Mouse (Mus musculus) heart, postnatal 0 days (tissue): ENCODE measurements around the gene Hapln3. TPM values are rescaled to one million over a fixed set of nuclear protein-coding genes. Genes with fewer than 3 reads are reported as not detected.

ENCODE experiments used
- ATAC-seq: fragments of 200-750 bp; cut with Nextera tagmentation; 2 replicates; pipeline ENCODE4 v1.8.0; 2017; ENCODE audit warnings: low read depth, moderate number of reproducible peaks, moderate library complexity; ENCODE audit not compliant: insufficient read depth
- DNase-seq: peaks from one replicate; pipeline ENCODE4 v3.0.0-alpha.2; 2016; ENCODE audit warnings: low spot score
- H3K27ac ChIP-seq: fragments of 300-500 bp; sonication (generic); 2 replicates; pipeline ENCODE4 v1.5.1; 2014; ENCODE audit warnings: low read depth, mild to moderate bottlenecking
- H3K27me3 ChIP-seq: fragments of 300-500 bp; sonication (generic); 2 replicates; pipeline ENCODE4 v1.6.1; 2014; ENCODE audit warnings: low read length, mixed read lengths; ENCODE audit not compliant: control insufficient read depth, insufficient read depth
- H3K36me3 ChIP-seq: fragments of 300-500 bp; sonication (generic); replicated peaks from 2 replicates; pipeline ENCODE4 v1.6.1; 2014; ENCODE audit warnings: low read length, mixed read lengths; ENCODE audit not compliant: control insufficient read depth, insufficient read depth
- H3K4me1 ChIP-seq: fragments of 300-500 bp; sonication (generic); 2 replicates; pipeline ENCODE4 v1.6.1; 2014; ENCODE audit warnings: antibody characterized with exemption; ENCODE audit not compliant: control insufficient read depth, insufficient read depth
- H3K4me2 ChIP-seq: fragments of 300-500 bp; sonication (generic); 2 replicates; pipeline ENCODE4 v1.6.1; 2014; ENCODE audit warnings: low read depth, mild to moderate bottlenecking, low read length, moderate library complexity
- H3K4me3 ChIP-seq: fragments of 300-500 bp; sonication (generic); 2 replicates; pipeline ENCODE4 v1.5.1; 2014; ENCODE audit warnings: low read depth, low read length
- H3K9ac ChIP-seq: fragments of 300-500 bp; sonication (generic); replicated peaks from 2 replicates; pipeline ENCODE4 v1.6.1; 2014; ENCODE audit warnings: low read depth, low read length, mixed read lengths
- H3K9me3 ChIP-seq: fragments of 300-500 bp; sonication (generic); replicated peaks from 2 replicates; pipeline ENCODE4 v1.6.1; 2016; ENCODE audit warnings: low read length; ENCODE audit not compliant: control insufficient read depth
- CTCF ChIP-seq: IDR thresholded peaks from 2 replicates; pipeline ENCODE4 v1.5.1; 2016; ENCODE audit warnings: antibody characterized with exemption, control low read depth, low read depth
- EP300 ChIP-seq: IDR thresholded peaks from 2 replicates; pipeline ENCODE4 v1.6.1; 2016; ENCODE audit warnings: antibody characterized with exemption, low read depth
- WGBS: fragments of 180-500 bp; shearing (Covaris S2); extraction: QIAGEN DNeasy Blood & Tissue Kit; methylation state at CpG from one replicate; pipeline ENCODE4 v1.1.7; 2014; 5-methylcytosine and 5-hydroxymethylcytosine counted together
- polyA plus RNA-seq: library from polyadenylated mRNA; unstranded; fragments of >200 nt; fragmentation: Nextera tagmentation; extraction: Ambion mirVana; gene quantifications from 2 replicates; pipeline ENCODE4 v1.2.1, GENCODE M21; 2015
- total RNA-seq: library from RNA; depleted of rRNA; stranded (reverse); fragments of >200 nt; gene quantifications from 2 replicates; pipeline ENCODE4 v1.2.3, GENCODE M21; 2014; ENCODE audit warnings: low replicate concordance; rRNA removed

Gene Hapln3
- 2.0 TPM in 1 of 2 replicates, not detected in the other for total RNA-seq
- polyA plus RNA-seq: 0.40 and 0.55 TPM in 2 replicates

DNA sequence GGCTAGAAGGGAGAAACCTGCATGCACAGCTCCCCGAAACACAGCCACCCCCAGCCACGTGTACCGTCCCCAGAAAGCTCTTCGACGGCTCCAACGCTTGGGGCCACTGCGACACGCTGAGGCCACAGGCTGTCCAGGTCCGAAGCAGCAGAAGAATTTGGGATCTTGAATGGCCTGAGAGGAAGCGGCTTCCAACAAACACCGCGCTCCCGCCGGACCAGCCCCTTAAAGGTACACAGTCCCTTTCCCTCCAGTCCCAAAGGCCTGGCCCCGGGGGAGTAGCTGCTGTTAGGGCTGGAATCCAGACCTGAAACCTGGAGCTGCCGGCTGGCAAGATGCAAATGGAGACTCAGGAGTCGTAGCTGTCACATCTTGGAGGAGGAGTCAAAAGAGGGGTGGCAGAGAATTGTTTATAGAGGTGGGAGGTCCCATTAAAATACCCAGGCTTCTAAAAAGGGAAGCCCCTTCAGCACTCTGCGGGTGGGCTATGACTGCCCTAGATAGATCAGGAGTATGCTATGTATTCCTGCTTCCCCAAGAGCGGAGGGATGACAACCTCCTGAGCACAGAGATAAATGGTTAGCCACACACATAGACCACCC, at the start of gene Hapln3:
Gene Hapln3, minus strand, starts transcription at position 176 of the 602 bp plus-strand sequence.
- WGBS: 4% methylated on average over 19 of the region's 19 CpGs
- Histone ChIP-seq H3K9me3 (no peaks in the 10 kb centered on the region), H3K4me1 (peaks cover 18% of the 10 kb centered on the region), H3K36me3 (peaks cover 28% of the 10 kb centered on the region), H3K27me3 (peaks cover 7% of the 10 kb centered on the region; the same call in 1 of the 2 replicates), H3K4me2 (peak within 1 kb of the TSS; percentile 47), H3K27ac (no peak within 1 kb of the TSS), H3K4me3 (peak within 1 kb of the TSS; percentile 7; the same call in 1 of the 2 replicates), H3K9ac (no peak within 1 kb of the TSS)
- DNase-seq (no peak), ATAC-seq (no peak; the same call in 1 of the 2 replicates)
- TF ChIP-seq EP300 (no peak), CTCF (no peak)

GRCm38 (mm10) chr7:79173800-79174199, 43.0 kb upstream of the Hapln3 start:
- no peaks in the 10 kb centered on the region; the same call in 1 of the 2 replicates for H3K4me1 ChIP-seq
- no peaks in the 10 kb centered on the region for H3K27me3 ChIP-seq
- WGBS: 47% methylated on average over 3 of the region's 3 CpGs
- DNase-seq (no peak), ATAC-seq (no peak)
- TF ChIP-seq CTCF (no peak), EP300 (no peak)
- H3K9ac ChIP-seq: no peak overlapping the region
- H3K36me3 ChIP-seq: no peaks in the 10 kb centered on the region
- no peak overlapping the region for H3K4me3 ChIP-seq
- no peak overlapping the region for H3K4me2 ChIP-seq
- no peaks in the 10 kb centered on the region for H3K9me3 ChIP-seq
- no peak overlapping the region for H3K27ac ChIP-seq

DNA sequence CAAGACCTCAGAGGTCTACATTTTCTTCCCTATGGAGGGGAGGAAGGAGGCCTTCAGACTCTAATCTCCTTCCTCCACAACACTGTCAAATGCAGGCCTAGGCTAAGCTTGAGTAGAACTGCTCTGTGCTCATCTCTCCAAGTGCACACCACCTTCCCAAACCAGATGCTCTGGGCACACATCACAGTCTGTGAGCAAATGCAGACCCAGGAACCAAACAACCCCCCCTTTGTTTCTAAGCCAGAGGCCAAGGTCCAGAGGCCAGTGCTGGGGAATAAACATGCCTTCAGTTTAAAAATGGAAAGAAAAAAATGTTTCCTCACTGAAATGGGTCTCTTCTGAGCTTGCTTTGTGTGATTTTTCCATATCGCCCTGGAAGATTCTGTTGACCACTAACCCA, 41.0 kb upstream of the Hapln3 start:
- no peak for TF ChIP-seq EP300
- no peak for TF ChIP-seq CTCF
- WGBS: 68% methylated on average over 1 of the region's 1 CpGs
- Histone ChIP-seq H3K36me3 (no peaks in the 10 kb centered on the region), H3K9me3 (no peaks in the 10 kb centered on the region), H3K27ac (no peak overlapping the region), H3K27me3 (no peaks in the 10 kb centered on the region), H3K4me1 (no peaks in the 10 kb centered on the region; the same call in 1 of the 2 replicates), H3K4me3 (no peak overlapping the region), H3K9ac (no peak overlapping the region), H3K4me2 (no peak overlapping the region)
- no peak for DNase-seq
- no peak for ATAC-seq

- H3K9ac ChIP-seq: no peak overlapping the region
- no peak overlapping the region for H3K4me2 ChIP-seq
- H3K36me3 ChIP-seq: no peaks in the 10 kb centered on the region
- no peaks in the 10 kb centered on the region for H3K27me3 ChIP-seq
- no peak overlapping the region for H3K4me3 ChIP-seq
- TF ChIP-seq EP300 (no peak), CTCF (no peak)
- no peak overlapping the region for H3K27ac ChIP-seq
- DNase-seq: no peak
- peaks cover 7% of the 10 kb centered on the region; the same call in 1 of the 2 replicates for H3K9me3 ChIP-seq
- no peaks in the 10 kb centered on the region for H3K4me1 ChIP-seq
- WGBS: 82% methylated on average over 14 of the region's 14 CpGs
- ATAC-seq: no peak
Measured at GRCm38 (mm10) chr7:79167006-79167562, 36.3 kb upstream of the Hapln3 start.

- Histone ChIP-seq H3K4me2 (no peak overlapping the region), H3K9me3 (peaks cover 7% of the 10 kb centered on the region; the same call in 1 of the 2 replicates), H3K4me3 (no peak overlapping the region), H3K9ac (no peak overlapping the region), H3K27me3 (no peaks in the 10 kb centered on the region), H3K4me1 (no peaks in the 10 kb centered on the region), H3K36me3 (no peaks in the 10 kb centered on the region), H3K27ac (no peak overlapping the region)
- DNase-seq (no peak), ATAC-seq (no peak)
- no peak for TF ChIP-seq EP300
- no peak for TF ChIP-seq CTCF
- WGBS: 55% methylated on average over 1 of the region's 1 CpGs
Measured at GRCm38 (mm10) chr7:79159406-79159805, 28.6 kb upstream of the Hapln3 start.
